Mouse (Mus musculus): ENCODE results near the gene Pacs2. TPM values are rescaled to one million over a fixed set of nuclear protein-coding genes. Genes with fewer than 3 reads are reported as not detected.

The Pacs2 gene
- polyA plus RNA-seq, 1 experiment from 2014 or later, result 7.9 TPM

DNA sequence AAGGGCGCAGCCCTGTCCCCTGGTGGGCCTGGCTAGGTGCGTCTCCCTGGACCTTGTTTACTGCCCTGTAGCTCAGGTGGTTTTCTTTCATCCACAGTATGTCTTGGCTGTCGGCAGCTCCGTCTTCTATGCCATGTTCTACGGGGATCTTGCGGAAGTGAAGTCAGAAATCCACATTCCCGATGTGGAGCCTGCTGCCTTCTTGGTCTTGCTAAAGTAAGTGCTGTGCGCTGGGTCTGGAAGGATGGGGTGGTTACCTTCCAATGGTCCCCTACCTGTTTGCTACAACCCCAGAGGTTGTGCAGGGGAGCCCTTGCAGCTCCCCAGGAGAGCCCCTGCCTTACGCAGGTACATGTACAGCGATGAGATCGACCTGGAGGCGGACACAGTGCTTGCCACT, 37.2 kb upstream of the Pacs2 start:
- H3K9me3 ChIP-seq (replicated peaks; ENCODE audit: low read length), result no peaks in the 10 kb centered on the region
- peaks cover 6% of the 10 kb centered on the region; the same call in 1 of the 2 replicates for H3K4me1 ChIP-seq (replicated peaks; ENCODE audit: insufficient read depth, low read length)
- no peaks in the 10 kb centered on the region for H3K27me3 ChIP-seq (ENCODE audit: insufficient read depth, low read length)
- peak overlapping the region; percentile 78 for H3K9ac ChIP-seq (ENCODE audit: low read depth, low read length)
- H3K4me2 ChIP-seq (ENCODE audit: low read length), result peak overlapping the region; percentile 94
- DNase-seq (ENCODE audit: low spot score) (peak; percentile 9), ATAC-seq (replicated peaks; ENCODE audit: low FRiP score, low read depth) (no peak)
- TF ChIP-seq CTCF (IDR thresholded peaks at IDR 0.05; ENCODE audit: low read depth), result no peak
- H3K4me3 ChIP-seq (replicated peaks; ENCODE audit: low read depth, low read length), result peak overlapping the region; percentile 68
- 40% methylated on average over 12 of the region's 12 CpGs for WGBS
- H3K27ac ChIP-seq, result peak overlapping the region; percentile 90
- H3K36me3 ChIP-seq (ENCODE audit: insufficient read depth, low read length), result peaks cover 61% of the 10 kb centered on the region

- 71% methylated on average over 2 of the region's 2 CpGs for WGBS
- ATAC-seq (replicated peaks; ENCODE audit: low FRiP score, low read depth), result no peak
Observed at GRCm38 (mm10) chr12:112982031-112982430, 32.3 kb upstream of the Pacs2 start.

GRCm38 (mm10) chr12:112985346-112985745, 29.0 kb upstream of the Pacs2 start:
- no peak for ATAC-seq (replicated peaks; ENCODE audit: low FRiP score, low read depth)
- no peaks in the 10 kb centered on the region for H3K9me3 ChIP-seq (replicated peaks; ENCODE audit: low read length)
- no peak overlapping the region for H3K9ac ChIP-seq (ENCODE audit: low read depth, low read length)
- peaks cover 51% of the 10 kb centered on the region for H3K36me3 ChIP-seq (ENCODE audit: insufficient read depth, low read length)
- H3K4me3 ChIP-seq (replicated peaks; ENCODE audit: low read depth, low read length), result no peak overlapping the region
- no peak for DNase-seq (ENCODE audit: low spot score)
- no peaks in the 10 kb centered on the region for H3K27me3 ChIP-seq (ENCODE audit: insufficient read depth, low read length)
- TF ChIP-seq CTCF (IDR thresholded peaks at IDR 0.05; ENCODE audit: low read depth), result peak; percentile 40
- no peak overlapping the region for H3K4me2 ChIP-seq (ENCODE audit: low read length)
- H3K4me1 ChIP-seq (replicated peaks; ENCODE audit: insufficient read depth, low read length), result no peaks in the 10 kb centered on the region
- H3K27ac ChIP-seq, result no peak overlapping the region
- 95% methylated on average over 6 of the region's 6 CpGs for WGBS

More at GRCm38 (mm10) chr12:112982031-112982430, 32.3 kb upstream of the Pacs2 start:
- H3K36me3 ChIP-seq (ENCODE audit: insufficient read depth, low read length), result peaks cover 68% of the 10 kb centered on the region
- TF ChIP-seq CTCF (IDR thresholded peaks at IDR 0.05; ENCODE audit: low read depth), result no peak
- no peak overlapping the region for H3K27ac ChIP-seq
- no peak for DNase-seq (ENCODE audit: low spot score)
- no peak overlapping the region for H3K4me3 ChIP-seq (replicated peaks; ENCODE audit: low read depth, low read length)
- H3K9me3 ChIP-seq (replicated peaks; ENCODE audit: low read length), result no peaks in the 10 kb centered on the region
- no peak overlapping the region for H3K9ac ChIP-seq (ENCODE audit: low read depth, low read length)
- H3K4me2 ChIP-seq (ENCODE audit: low read length), result no peak overlapping the region
- H3K4me1 ChIP-seq (replicated peaks; ENCODE audit: insufficient read depth, low read length), result peaks cover 4% of the 10 kb centered on the region; the same call in 1 of the 2 replicates
- no peaks in the 10 kb centered on the region for H3K27me3 ChIP-seq (ENCODE audit: insufficient read depth, low read length)

GRCm38 (mm10) chr12:112987877-112988276, 26.4 kb upstream of the Pacs2 start:
- H3K9ac ChIP-seq (ENCODE audit: low read depth, low read length), result no peak overlapping the region
- WGBS, result 75% methylated on average over 6 of the region's 6 CpGs
- H3K36me3 ChIP-seq (ENCODE audit: insufficient read depth, low read length), result peaks cover 34% of the 10 kb centered on the region; the same call in 1 of the 2 replicates
- no peak for ATAC-seq (replicated peaks; ENCODE audit: low FRiP score, low read depth)
- H3K27me3 ChIP-seq (ENCODE audit: insufficient read depth, low read length), result no peaks in the 10 kb centered on the region
- no peaks in the 10 kb centered on the region for H3K4me1 ChIP-seq (replicated peaks; ENCODE audit: insufficient read depth, low read length)
- peak; percentile 36 for DNase-seq (ENCODE audit: low spot score)
- no peak overlapping the region for H3K27ac ChIP-seq
- peak; percentile 66 for TF ChIP-seq CTCF (IDR thresholded peaks at IDR 0.05; ENCODE audit: low read depth)
- no peak overlapping the region for H3K4me2 ChIP-seq (ENCODE audit: low read length)
- no peaks in the 10 kb centered on the region for H3K9me3 ChIP-seq (replicated peaks; ENCODE audit: low read length)
- H3K4me3 ChIP-seq (replicated peaks; ENCODE audit: low read depth, low read length), result no peak overlapping the region

DNA sequence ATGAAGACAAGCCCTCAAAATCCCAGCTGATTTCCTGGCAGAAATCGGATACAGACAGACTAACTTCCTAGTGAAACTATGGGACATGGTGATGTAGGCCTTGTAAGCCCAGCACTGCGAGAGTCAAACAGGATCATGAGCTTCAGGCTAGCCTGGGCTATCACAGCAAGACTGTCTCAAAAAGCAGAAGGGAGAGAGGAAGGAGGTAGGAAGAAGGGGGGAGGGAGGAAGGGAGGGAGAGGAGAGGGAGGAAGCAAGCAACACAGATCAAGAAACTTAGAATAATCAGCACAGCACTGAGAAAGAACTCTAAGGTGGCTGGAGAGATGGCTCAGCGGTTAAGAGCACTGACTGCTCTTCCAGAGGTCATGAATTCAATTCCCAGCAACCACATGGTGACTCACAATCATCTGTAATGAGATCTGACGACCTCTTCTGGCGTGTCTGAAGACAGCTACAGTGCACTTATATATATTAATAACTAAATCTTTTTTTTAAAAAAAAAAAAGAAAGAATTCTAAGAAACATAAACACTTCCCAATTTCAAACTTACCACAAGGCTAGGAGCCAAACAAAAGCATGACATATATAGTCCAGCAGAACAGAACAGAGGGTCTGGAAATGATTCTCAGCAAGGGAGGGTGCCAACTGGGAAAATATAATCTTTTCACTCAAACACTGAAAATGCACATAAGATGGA, 23.5 kb upstream of the Pacs2 start:
- WGBS, result 87% methylated on average over 5 of the region's 5 CpGs

DNA sequence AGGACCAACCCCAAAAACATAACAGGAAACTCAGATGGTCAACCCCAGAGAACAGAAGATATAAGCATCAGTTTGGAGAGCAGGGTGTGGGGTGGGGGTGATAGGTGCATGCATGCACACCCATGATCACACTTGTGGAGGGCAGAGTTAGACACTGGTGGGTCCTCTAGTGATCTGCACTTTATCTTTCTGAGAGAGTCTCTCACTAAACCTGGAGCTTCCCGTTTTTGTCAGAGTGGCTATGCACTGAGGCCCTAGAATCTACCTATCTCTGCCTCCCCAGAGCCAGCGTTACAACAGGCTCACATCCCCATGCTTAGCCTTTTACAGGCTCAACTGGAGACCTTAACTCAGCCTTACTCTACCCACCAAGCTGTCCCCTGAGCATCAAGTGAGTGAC, 22.9 kb upstream of the Pacs2 start:
- DNase-seq (ENCODE audit: low spot score) (no peak), ATAC-seq (replicated peaks; ENCODE audit: low FRiP score, low read depth) (no peak)
- Histone ChIP-seq H3K27ac (no peak overlapping the region), H3K4me1 (replicated peaks; ENCODE audit: insufficient read depth, low read length) (no peaks in the 10 kb centered on the region), H3K27me3 (ENCODE audit: insufficient read depth, low read length) (no peaks in the 10 kb centered on the region), H3K4me3 (replicated peaks; ENCODE audit: low read depth, low read length) (no peak overlapping the region), H3K36me3 (ENCODE audit: insufficient read depth, low read length) (peaks cover 19% of the 10 kb centered on the region; the same call in 1 of the 2 replicates), H3K9ac (ENCODE audit: low read depth, low read length) (no peak overlapping the region), H3K9me3 (replicated peaks; ENCODE audit: low read length) (no peaks in the 10 kb centered on the region), H3K4me2 (ENCODE audit: low read length) (no peak overlapping the region)
- 89% methylated on average over 2 of the region's 2 CpGs for WGBS
- TF ChIP-seq CTCF (IDR thresholded peaks at IDR 0.05; ENCODE audit: low read depth), result no peak

More for the DNA sequence above, 23.5 kb upstream of the Pacs2 start:
- H3K36me3 ChIP-seq (ENCODE audit: insufficient read depth, low read length), result peaks cover 20% of the 10 kb centered on the region; the same call in 1 of the 2 replicates
- H3K9me3 ChIP-seq (replicated peaks; ENCODE audit: low read length), result no peaks in the 10 kb centered on the region
- H3K27ac ChIP-seq, result no peak overlapping the region
- no peak overlapping the region for H3K4me3 ChIP-seq (replicated peaks; ENCODE audit: low read depth, low read length)
- no peaks in the 10 kb centered on the region for H3K27me3 ChIP-seq (ENCODE audit: insufficient read depth, low read length)
- H3K4me2 ChIP-seq (ENCODE audit: low read length), result no peak overlapping the region
- ATAC-seq (replicated peaks; ENCODE audit: low FRiP score, low read depth) (no peak), DNase-seq (ENCODE audit: low spot score) (no peak)
- TF ChIP-seq CTCF (IDR thresholded peaks at IDR 0.05; ENCODE audit: low read depth), result no peak
- no peak overlapping the region for H3K9ac ChIP-seq (ENCODE audit: low read depth, low read length)
- no peaks in the 10 kb centered on the region for H3K4me1 ChIP-seq (replicated peaks; ENCODE audit: insufficient read depth, low read length)

Measured in kidney, postnatal 0 days (tissue).